Mouse (Mus musculus) limb, embryonic 10.5 days (tissue): ENCODE results near the gene C2cd4b. TPM values are rescaled to one million over a fixed set of nuclear protein-coding genes. Genes with fewer than 3 reads are reported as not detected.
A peak's percentile ranks its signal among the peaks of the same experiment; 100 is the strongest.

Source experiments
- DNase-seq: peaks from one replicate; pipeline ENCODE4 v3.0.0-alpha.2; 2017; ENCODE audit warnings: low spot score
- H3K27ac ChIP-seq: fragments of 300-500 bp; sonication (generic); 2 replicates; pipeline ENCODE4 v1.5.1; 2016; ENCODE audit warnings: mild to moderate bottlenecking
- H3K27me3 ChIP-seq: fragments of 300-500 bp; sonication (generic); 2 replicates; pipeline ENCODE4 v1.6.1; 2016; ENCODE audit warnings: low read depth, mild to moderate bottlenecking; ENCODE audit not compliant: poor library complexity, severe bottlenecking
- H3K36me3 ChIP-seq: fragments of 300-500 bp; sonication (generic); 2 replicates; pipeline ENCODE4 v1.6.1; 2016; ENCODE audit warnings: mild to moderate bottlenecking, moderate library complexity
- H3K4me1 ChIP-seq: fragments of 300-500 bp; sonication (generic); 2 replicates; pipeline ENCODE4 v1.6.1; 2016
- H3K4me3 ChIP-seq: fragments of 300-500 bp; sonication (generic); 2 replicates; pipeline ENCODE4 v1.5.1; 2016; ENCODE audit warnings: mild to moderate bottlenecking, moderate library complexity
- H3K9me3 ChIP-seq: fragments of 300-500 bp; sonication (generic); replicated peaks from 2 replicates; pipeline ENCODE4 v1.6.1; 2016; ENCODE audit warnings: mild to moderate bottlenecking
- WGBS: fragments of 180-500 bp; shearing (Covaris S2); methylation state at CpG from one replicate; pipeline ENCODE4 v1.1.7; 2016; 5-methylcytosine and 5-hydroxymethylcytosine counted together
- polyA plus RNA-seq: library from polyadenylated mRNA; unstranded; fragments of >200 nt; fragmentation: Nextera tagmentation; extraction: Ambion mirVana; gene quantifications from 2 replicates; pipeline ENCODE4 v1.2.1, GENCODE M21; 2016

C2cd4b gene
- 0.14 TPM in 1 of 2 replicates, not detected in the other for polyA plus RNA-seq

DNA sequence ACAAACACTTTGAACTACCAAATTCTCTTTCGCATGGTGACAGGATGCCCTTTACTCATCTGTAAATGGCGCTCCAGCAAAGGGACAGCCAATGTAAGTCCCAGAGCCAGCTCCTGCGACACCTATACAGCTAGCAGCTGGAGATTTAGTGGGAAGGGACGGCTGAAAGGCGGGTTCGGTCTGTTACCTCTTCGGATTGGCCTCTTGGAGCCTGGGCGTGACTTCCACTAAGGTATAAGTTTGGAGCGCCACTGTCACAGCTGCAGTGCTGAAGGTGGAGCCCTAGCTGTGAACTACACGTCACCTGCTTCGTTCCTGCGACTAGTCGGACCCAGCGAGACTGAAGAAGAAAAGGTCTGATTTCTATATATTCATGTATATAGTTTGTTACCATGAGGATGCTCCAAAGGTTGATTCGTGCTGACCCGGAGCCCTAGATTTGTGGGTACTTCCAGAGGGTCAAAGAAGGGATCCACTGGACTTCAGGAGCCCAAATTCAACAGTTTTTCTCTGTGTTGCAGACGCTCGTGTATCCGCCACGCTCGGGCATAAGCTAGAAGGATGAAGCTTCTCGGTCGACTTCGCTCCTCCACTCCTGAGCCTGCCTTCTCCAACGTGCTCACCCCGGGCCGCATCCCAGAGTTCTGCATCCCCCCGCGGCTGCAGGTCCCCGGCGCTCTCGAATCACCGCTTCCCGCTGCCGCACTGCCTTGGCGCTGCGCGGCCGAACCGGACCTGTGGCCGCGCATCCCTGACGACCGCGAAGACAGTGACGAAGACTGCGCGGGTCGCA lies at the start of gene C2cd4b:
Gene C2cd4b (plus strand): TSS at position 275 of the 793 bp plus-strand sequence.
- peak; percentile 49 for DNase-seq
- no peaks in the 10 kb centered on the region for H3K36me3 ChIP-seq
- WGBS: 2% methylated on average over 49 of the region's 49 CpGs
- H3K4me1 ChIP-seq: peaks cover 19% of the 10 kb centered on the region
- no peaks in the 10 kb centered on the region for H3K9me3 ChIP-seq
- H3K27me3 ChIP-seq: peaks cover 47% of the 10 kb centered on the region
- peak within 1 kb of the TSS; percentile 76 for H3K27ac ChIP-seq
- H3K4me3 ChIP-seq: peak within 1 kb of the TSS; percentile 65

DNA sequence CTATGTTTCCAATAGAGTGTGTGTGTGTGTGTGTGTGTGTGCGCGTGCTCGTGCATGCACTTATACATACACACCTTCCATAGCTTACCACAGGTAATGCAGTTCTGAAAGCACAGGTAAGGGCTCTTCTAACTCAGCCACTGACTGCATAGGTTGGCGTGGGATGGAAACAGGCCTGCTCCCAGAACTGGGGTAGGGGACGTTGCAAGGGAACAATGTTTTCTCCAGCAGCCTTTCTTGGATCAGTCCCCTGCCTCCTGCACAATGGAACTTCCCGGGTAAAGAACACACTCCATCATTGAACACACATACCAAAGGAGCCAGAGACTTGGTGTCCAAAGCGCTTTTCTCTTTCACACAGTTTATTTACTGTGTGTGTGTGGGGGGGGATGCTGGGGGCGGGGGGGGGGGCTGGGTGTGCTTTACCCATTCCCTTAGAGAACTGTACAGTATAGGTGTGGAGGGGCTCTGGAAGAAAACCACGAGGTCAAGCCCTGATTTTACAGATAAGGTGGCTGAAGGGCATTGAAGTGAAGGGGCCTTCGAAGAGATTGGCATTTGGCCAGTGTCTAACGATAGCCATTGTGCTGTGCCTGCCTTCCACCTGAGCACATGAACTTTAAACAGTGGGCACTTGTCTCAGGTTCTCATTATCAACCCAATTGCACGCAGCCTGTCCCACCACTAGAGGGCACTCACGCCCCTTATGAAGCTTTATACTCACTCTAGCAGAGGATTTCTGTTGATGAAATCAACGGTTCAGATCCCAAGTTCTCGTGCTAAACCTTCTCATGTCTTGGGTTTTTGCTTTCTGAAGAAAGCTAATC lies 48.0 kb upstream of the C2cd4b start:
- H3K9me3 ChIP-seq: no peaks in the 10 kb centered on the region
- H3K36me3 ChIP-seq: no peaks in the 10 kb centered on the region
- peak; percentile 79 for DNase-seq
- WGBS: 46% methylated on average over 15 of the region's 15 CpGs
- no peaks in the 10 kb centered on the region for H3K4me1 ChIP-seq
- no peaks in the 10 kb centered on the region for H3K27me3 ChIP-seq
- H3K27ac ChIP-seq: no peak overlapping the region
- H3K4me3 ChIP-seq: no peak overlapping the region

DNA sequence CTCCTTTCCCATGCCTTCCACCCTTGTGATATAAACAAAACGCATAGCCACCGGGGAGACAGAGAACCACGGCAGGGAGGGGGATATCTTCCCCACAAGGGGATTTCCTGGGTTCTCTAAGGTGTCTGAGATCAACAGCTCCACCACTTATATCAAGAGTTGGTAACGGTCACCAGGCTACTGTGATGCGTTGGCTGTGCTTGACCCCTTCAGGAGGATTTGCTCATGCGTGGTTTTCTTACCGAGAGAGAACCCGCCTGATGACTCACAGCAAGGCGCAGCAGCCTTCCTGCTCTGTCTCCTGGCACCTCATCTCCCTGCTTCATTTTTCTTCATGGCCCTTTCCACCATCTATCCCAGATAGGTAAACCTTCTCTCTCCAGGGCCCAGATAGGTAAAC lies 47.1 kb upstream of the C2cd4b start:
- Histone ChIP-seq H3K4me3 (no peak overlapping the region), H3K36me3 (no peaks in the 10 kb centered on the region), H3K27me3 (no peaks in the 10 kb centered on the region), H3K4me1 (no peaks in the 10 kb centered on the region), H3K9me3 (no peaks in the 10 kb centered on the region), H3K27ac (no peak overlapping the region)
- 88% methylated on average over 9 of the region's 9 CpGs for WGBS
- no peak for DNase-seq

DNA sequence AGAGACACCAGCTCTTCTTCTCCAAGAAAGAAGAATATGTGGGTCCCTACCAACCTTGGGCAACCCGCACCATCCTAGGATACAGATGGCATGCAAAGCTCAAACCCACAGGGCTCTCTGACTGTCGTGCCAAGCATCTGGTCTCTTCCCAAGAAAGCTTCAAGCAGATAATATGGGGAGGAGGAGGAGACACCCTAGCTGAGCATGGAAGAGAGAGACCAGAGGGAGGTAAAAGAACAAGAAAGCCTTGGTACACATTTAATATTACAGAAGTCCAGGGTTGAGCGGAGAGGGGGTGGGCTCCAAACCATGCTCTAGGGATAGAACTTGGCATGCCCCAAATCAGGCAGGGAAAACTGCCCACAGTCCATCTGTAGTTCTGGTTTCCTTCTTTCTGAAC lies 42.2 kb upstream of the C2cd4b start:
- DNase-seq: no peak
- no peaks in the 10 kb centered on the region for H3K36me3 ChIP-seq
- no peaks in the 10 kb centered on the region for H3K9me3 ChIP-seq
- no peaks in the 10 kb centered on the region for H3K4me1 ChIP-seq
- H3K27ac ChIP-seq: no peak overlapping the region
- H3K27me3 ChIP-seq: no peaks in the 10 kb centered on the region
- no peak overlapping the region for H3K4me3 ChIP-seq
- WGBS: 88% methylated on average over 3 of the region's 3 CpGs

DNA sequence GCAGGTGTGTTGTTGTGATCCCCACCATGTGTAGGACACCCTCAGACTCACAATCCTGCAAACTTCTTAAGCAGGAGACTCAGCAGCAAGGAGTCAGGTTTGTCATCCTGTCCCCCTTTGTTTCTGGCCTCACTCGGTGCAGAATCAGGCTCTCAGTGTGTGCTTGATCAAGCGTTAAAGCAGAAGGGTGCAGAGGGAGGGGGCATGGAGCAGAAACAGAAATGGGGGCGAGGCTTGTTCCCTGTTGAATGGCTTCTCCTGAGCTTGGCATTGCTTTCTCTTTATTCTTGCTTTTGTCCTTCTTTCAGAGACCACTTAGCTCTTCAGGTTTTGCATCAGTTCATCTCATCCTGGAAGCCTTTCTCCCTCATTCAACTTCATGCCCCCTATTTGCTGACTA lies 40.6 kb upstream of the C2cd4b start:
- Histone ChIP-seq H3K9me3 (no peaks in the 10 kb centered on the region), H3K36me3 (no peaks in the 10 kb centered on the region), H3K4me1 (no peaks in the 10 kb centered on the region), H3K4me3 (no peak overlapping the region), H3K27me3 (no peaks in the 10 kb centered on the region), H3K27ac (no peak overlapping the region)
- WGBS: 63% methylated on average over 3 of the region's 3 CpGs
- DNase-seq: no peak

- DNase-seq: no peak
- Histone ChIP-seq H3K27ac (no peak overlapping the region), H3K4me3 (no peak overlapping the region), H3K36me3 (no peaks in the 10 kb centered on the region), H3K4me1 (no peaks in the 10 kb centered on the region), H3K9me3 (no peaks in the 10 kb centered on the region), H3K27me3 (no peaks in the 10 kb centered on the region)
- WGBS: 77% methylated on average over 3 of the region's 3 CpGs
Observed at GRCm38 (mm10) chr9:67720150-67720549, 39.1 kb upstream of the C2cd4b start.

DNA sequence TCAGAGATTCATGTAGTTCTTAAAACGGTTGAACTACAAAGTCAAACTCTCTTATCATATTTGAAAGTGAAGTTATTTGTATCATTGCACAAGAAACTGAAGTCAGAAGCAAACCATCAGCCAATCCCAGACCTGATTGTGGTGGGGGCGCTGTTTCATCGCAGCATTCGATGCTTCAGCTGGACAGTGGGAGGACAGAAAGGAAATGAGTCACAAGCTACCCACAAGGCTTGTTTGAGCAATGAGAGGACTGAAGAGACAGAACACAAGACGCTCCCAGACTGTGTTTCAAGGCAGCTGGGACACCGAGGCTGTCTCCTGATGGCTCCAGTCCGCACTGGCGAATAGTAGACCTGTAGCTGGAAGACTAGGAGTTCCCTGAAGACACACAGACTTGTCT lies 36.9 kb upstream of the C2cd4b start:
- Histone ChIP-seq H3K27ac (no peak overlapping the region), H3K27me3 (no peaks in the 10 kb centered on the region)
- 88% methylated on average over 8 of the region's 8 CpGs for WGBS

DNA sequence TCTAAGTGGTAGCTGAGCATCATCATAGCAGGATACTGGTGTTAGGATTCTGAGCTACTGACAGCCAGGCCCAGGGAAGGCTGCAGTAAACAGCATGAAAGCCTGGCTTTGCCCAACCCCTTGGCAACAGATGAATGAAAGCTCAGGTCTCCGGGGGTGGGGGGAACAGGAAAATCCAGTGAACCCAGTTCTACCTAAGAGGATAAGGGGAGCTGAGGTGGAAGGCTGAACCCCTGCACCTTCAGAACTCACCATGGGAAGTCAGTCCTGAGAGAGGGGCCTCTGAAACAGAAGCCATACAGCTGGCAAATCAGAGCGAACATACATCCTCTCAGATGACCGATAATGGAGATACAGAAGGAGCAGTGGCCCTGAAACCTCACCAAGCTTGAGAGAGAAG lies 34.0 kb upstream of the C2cd4b start:
- no peaks in the 10 kb centered on the region for H3K36me3 ChIP-seq
- 83% methylated on average over 3 of the region's 3 CpGs for WGBS
- H3K9me3 ChIP-seq: no peaks in the 10 kb centered on the region
- no peak for DNase-seq
- no peak overlapping the region for H3K27ac ChIP-seq
- H3K4me3 ChIP-seq: no peak overlapping the region
- no peaks in the 10 kb centered on the region for H3K27me3 ChIP-seq
- H3K4me1 ChIP-seq: no peaks in the 10 kb centered on the region

More for the DNA sequence above, 36.9 kb upstream of the C2cd4b start:
- H3K4me3 ChIP-seq: no peak overlapping the region
- no peaks in the 10 kb centered on the region for H3K4me1 ChIP-seq
- H3K36me3 ChIP-seq: no peaks in the 10 kb centered on the region
- H3K9me3 ChIP-seq: no peaks in the 10 kb centered on the region
- DNase-seq: no peak

- no peak overlapping the region for H3K4me3 ChIP-seq
- H3K27ac ChIP-seq: no peak overlapping the region
- H3K36me3 ChIP-seq: no peaks in the 10 kb centered on the region
- no peaks in the 10 kb centered on the region for H3K4me1 ChIP-seq
- DNase-seq: no peak
- no peaks in the 10 kb centered on the region for H3K27me3 ChIP-seq
- WGBS: 95% methylated on average over 15 of the region's 15 CpGs
- no peaks in the 10 kb centered on the region for H3K9me3 ChIP-seq
Observed at GRCm38 (mm10) chr9:67733716-67734115, 25.5 kb upstream of the C2cd4b start.

GRCm38 (mm10) chr9:67735426-67735825 lies 23.8 kb upstream of the C2cd4b start:
- Histone ChIP-seq H3K27ac (no peak overlapping the region), H3K4me3 (no peak overlapping the region), H3K27me3 (no peaks in the 10 kb centered on the region), H3K9me3 (no peaks in the 10 kb centered on the region), H3K4me1 (peaks cover 4% of the 10 kb centered on the region; the same call in 1 of the 2 replicates), H3K36me3 (no peaks in the 10 kb centered on the region)
- WGBS: 62% methylated on average over 11 of the region's 11 CpGs
- DNase-seq: peak; percentile 41

- Histone ChIP-seq H3K4me3 (no peak overlapping the region), H3K4me1 (peaks cover 13% of the 10 kb centered on the region), H3K36me3 (no peaks in the 10 kb centered on the region), H3K27ac (no peak overlapping the region), H3K9me3 (no peaks in the 10 kb centered on the region), H3K27me3 (no peaks in the 10 kb centered on the region)
- WGBS: 95% methylated on average over 2 of the region's 2 CpGs
- no peak for DNase-seq
Observed at GRCm38 (mm10) chr9:67741256-67741655, 18.0 kb upstream of the C2cd4b start.

- Histone ChIP-seq H3K4me1 (no peaks in the 10 kb centered on the region), H3K27me3 (peaks cover 13% of the 10 kb centered on the region), H3K36me3 (no peaks in the 10 kb centered on the region), H3K27ac (no peak overlapping the region), H3K9me3 (no peaks in the 10 kb centered on the region), H3K4me3 (no peak overlapping the region)
- no peak for DNase-seq
- 89% methylated on average over 16 of the region's 16 CpGs for WGBS
Observed at GRCm38 (mm10) chr9:67753411-67754182, 5.6 kb upstream of the C2cd4b start.
